Mouse (Mus musculus) thymus, postnatal 4 days (tissue): ENCODE data around the gene Gcg.

ENCODE experiments used
- DNase-seq: peaks from one replicate; pipeline ENCODE4 v3.0.0; 2021

Gene Gcg

GRCm38 (mm10) chr2:62459241-62460174 is 23.9 kb downstream of the Gcg start:
- DNase-seq, result no peak

DNA sequence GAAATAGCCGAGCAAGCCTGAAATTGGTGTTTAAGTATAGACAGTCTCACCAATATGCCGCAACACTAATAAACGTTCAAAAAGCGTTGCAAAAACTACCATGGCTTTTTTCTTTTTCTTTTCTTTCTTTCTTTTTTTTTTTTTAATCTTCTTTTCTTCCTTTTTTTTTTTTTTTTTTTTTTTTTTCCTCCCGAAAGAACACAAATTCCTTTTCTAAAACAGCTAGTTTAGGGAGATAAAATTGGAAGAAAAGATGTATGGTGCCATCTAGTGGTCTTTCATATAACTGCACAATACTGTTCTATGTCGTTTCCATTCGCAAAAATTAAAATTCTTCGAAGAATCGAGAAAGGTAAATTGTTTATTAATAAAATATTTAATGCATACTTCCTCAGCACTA is 25.4 kb downstream of the Gcg start:
- DNase-seq, result no peak

GRCm38 (mm10) chr2:62454991-62455390 is 28.5 kb downstream of the Gcg start:
- DNase-seq, result no peak

GRCm38 (mm10) chr2:62454033-62454432 is 29.4 kb downstream of the Gcg start:
- no peak for DNase-seq

DNA sequence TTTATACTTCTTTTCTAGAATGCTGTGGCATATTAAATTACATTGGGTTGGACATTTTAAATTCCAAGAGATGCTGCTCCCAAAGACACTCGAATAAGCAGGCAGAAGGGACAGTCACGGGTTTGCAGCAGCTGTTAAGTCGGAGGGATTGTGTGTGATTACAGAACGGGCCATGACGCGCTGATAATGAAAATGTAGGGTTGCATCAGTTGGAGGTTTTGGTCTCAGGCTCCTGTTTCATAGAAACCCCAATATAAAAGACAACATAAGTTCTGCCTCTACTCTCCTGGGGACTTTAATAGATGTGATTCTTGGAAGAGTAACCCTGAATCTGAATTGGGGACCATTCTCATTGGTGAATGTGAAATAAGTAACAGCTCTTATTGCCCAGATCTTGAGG is 33.1 kb downstream of the Gcg start:
- no peak for DNase-seq

DNA sequence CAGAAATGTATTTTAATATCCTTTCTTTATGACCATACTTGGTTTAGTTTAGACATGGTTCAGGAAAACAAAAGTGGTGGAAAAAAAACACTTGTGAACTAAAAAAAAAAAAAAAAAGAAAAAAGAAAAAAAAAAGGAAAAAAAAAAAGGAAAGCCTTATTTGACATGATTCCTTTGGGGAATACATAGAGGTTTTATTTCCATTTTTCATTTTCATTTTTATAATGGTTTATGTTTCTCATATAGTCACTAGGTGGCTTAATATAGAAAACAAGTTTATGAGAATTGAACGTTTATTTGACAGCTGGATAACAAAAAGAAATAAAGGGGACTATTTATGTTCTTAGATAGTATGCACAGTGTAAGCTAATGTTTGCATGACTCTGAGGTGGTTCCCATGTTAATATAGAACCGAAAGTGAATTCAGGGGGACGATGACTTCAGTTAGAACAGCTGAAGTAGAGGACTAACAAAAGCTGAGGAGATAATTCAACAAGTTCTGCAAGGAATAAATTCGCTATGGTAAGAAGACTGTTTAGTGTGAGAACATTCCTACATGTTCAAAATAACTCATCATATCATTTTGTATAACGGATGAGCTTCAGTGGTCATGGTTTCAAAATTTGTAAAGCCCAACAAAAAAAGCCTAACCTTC is 33.6 kb downstream of the Gcg start:
- no peak for DNase-seq

- DNase-seq, result peak; percentile 69
Observed at GRCm38 (mm10) chr2:62440802-62441544, 42.5 kb downstream of the Gcg start.

DNA sequence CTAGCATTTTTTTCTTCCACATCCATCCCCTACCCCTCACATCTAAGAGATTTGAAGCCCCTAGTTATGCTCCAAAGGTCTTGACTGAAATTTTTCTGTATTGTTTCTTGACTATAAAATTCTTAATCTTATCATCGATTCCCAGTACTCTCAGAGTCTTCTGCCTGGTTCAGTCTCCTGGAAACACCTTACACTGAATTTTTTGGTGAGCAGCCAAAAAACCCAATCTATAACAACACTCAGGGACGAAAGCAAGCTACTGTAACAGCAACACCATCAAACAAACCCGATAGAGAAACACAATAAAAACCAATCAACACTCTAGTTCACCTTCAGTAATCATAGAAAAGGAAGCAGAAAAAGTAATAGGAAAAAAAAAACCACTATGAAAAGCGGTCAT is 43.4 kb downstream of the Gcg start:
- no peak for DNase-seq

GRCm38 (mm10) chr2:62431245-62431795 is 52.1 kb downstream of the Gcg start:
- DNase-seq, result no peak

GRCm38 (mm10) chr2:62425941-62426340 is 57.5 kb downstream of the Gcg start:
- DNase-seq, result no peak
